In the genomic region with DNA sequence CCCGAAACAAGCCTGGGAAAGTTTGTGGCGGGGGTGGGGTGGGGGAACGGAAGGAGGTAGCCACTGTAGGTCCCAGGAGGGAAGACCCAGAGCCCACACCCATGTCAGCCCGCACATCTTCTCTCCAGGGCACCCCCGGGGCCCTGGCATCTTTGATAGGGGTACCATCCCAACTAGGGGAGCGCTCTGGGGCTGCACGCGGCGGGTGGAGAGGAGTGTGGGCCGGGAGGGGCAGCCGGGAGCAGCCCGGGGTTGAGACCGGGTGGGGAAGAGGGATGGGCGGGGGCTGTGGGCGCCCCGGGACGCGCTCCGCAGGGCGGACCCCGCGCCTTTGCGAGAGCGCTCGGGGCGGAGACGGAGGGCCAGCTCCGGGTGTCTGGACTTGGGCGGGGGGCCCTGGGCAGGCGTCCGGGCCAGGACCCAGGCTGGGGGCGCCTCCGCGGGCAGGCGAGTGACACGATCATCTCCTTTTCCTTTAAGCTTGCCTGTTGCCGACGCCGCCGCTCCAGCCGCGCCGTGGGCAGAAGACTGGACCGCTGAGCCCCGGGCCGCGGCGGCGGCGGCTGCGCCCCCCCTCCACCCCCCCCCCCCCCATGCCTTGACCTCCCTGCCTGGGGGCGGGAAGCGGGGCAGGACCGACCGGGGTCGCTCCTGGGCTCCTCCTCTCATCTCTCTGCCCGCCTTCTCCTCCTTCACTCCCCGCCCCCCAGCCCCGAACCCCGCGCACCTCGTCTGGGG, we compare ENCODE assay signal across 8 mouse cellular contexts. TPM values are rescaled to one million over a fixed set of nuclear protein-coding genes. Genes with fewer than 3 reads are reported as not detected.
A peak's percentile ranks its signal among the peaks of the same experiment; 100 is the strongest.
DNase-seq lines count a peak whose midpoint lies in the region; ATAC-seq and TF ChIP-seq lines count a peak whose summit lies in the region.

No protein-coding gene starts in this region.

- TF ChIP-seq CTCF in kidney, postnatal 0 days (IDR thresholded peaks at IDR 0.05; ENCODE audit: low read depth): no peak

- ATAC-seq in embryonic facial prominence, embryonic 13.5 days (ENCODE audit: insufficient number of reproducible peaks, insufficient read depth, low FRiP score, low TSS enrichment, low read depth): peak; percentile 80
- peak; percentile 70 for ATAC-seq in heart, embryonic 13.5 days (ENCODE audit: extremely low read depth, insufficient number of reproducible peaks, low FRiP score, low TSS enrichment)
- peak; percentile 62 for ATAC-seq in kidney, postnatal 0 days (replicated peaks; ENCODE audit: low FRiP score, low read depth)
- peak; percentile 78 for ATAC-seq in stomach, embryonic 14.5 days (ENCODE audit: insufficient number of reproducible peaks, insufficient read depth, low FRiP score, low read depth)

- WGBS in embryonic facial prominence, embryonic 13.5 days: under 1% methylated on average over 34 of the region's 62 CpGs
- WGBS in heart, embryonic 13.5 days: under 1% methylated on average over 11 of the region's 62 CpGs
- WGBS in kidney, postnatal 0 days: under 1% methylated on average over 32 of the region's 62 CpGs
- 2% methylated on average over 43 of the region's 62 CpGs for WGBS in stomach, embryonic 14.5 days

- H3K4me3 ChIP-seq in embryonic facial prominence, embryonic 13.5 days: peak overlapping the region; percentile 78
- peak overlapping the region; percentile 82 for H3K4me3 ChIP-seq in heart, embryonic 13.5 days
- peak overlapping the region; percentile 80 for H3K4me3 ChIP-seq in kidney, postnatal 0 days (replicated peaks; ENCODE audit: low read depth, low read length)
- peak overlapping the region; percentile 68 for H3K4me3 ChIP-seq in stomach, embryonic 14.5 days (ENCODE audit: low read depth, low read length)

- peaks cover 37% of the 10 kb centered on the region for H3K4me1 ChIP-seq in embryonic facial prominence, embryonic 13.5 days
- peaks cover 17% of the 10 kb centered on the region for H3K4me1 ChIP-seq in heart, embryonic 13.5 days
- peaks cover 6% of the 10 kb centered on the region; the same call in 1 of the 2 replicates for H3K4me1 ChIP-seq in kidney, postnatal 0 days (replicated peaks; ENCODE audit: insufficient read depth, low read length)
- H3K4me1 ChIP-seq in stomach, embryonic 14.5 days (ENCODE audit: control insufficient read depth, insufficient read depth, low read length): peaks cover 14% of the 10 kb centered on the region; the same call in 1 of the 2 replicates

- no peaks in the 10 kb centered on the region for H3K9me3 ChIP-seq in embryonic facial prominence, embryonic 13.5 days
- H3K9me3 ChIP-seq in heart, embryonic 13.5 days: no peaks in the 10 kb centered on the region
- no peaks in the 10 kb centered on the region for H3K9me3 ChIP-seq in kidney, postnatal 0 days (replicated peaks; ENCODE audit: low read length)
- H3K9me3 ChIP-seq in stomach, embryonic 14.5 days (ENCODE audit: control insufficient read depth, low read depth, low read length): no peaks in the 10 kb centered on the region

- H3K9ac ChIP-seq in embryonic facial prominence, embryonic 13.5 days: peak overlapping the region; percentile 85
- H3K9ac ChIP-seq in heart, embryonic 13.5 days: peak overlapping the region; percentile 85
- H3K9ac ChIP-seq in kidney, postnatal 0 days (ENCODE audit: low read depth, low read length): peak overlapping the region; percentile 62
- peak overlapping the region; percentile 60 for H3K9ac ChIP-seq in stomach, embryonic 14.5 days (replicated peaks; ENCODE audit: low read depth, low read length)

- H3K36me3 ChIP-seq in embryonic facial prominence, embryonic 13.5 days: no peaks in the 10 kb centered on the region
- no peaks in the 10 kb centered on the region for H3K36me3 ChIP-seq in heart, embryonic 13.5 days
- H3K36me3 ChIP-seq in kidney, postnatal 0 days (ENCODE audit: insufficient read depth, low read length): no peaks in the 10 kb centered on the region
- H3K36me3 ChIP-seq in stomach, embryonic 14.5 days (ENCODE audit: control insufficient read depth, insufficient read depth, low read length): no peaks in the 10 kb centered on the region

- peak overlapping the region; percentile 98 for H3K4me2 ChIP-seq in embryonic facial prominence, embryonic 13.5 days
- H3K4me2 ChIP-seq in heart, embryonic 13.5 days: peak overlapping the region; percentile 100
- H3K4me2 ChIP-seq in kidney, postnatal 0 days (ENCODE audit: low read length): peak overlapping the region; percentile 100
- peak overlapping the region; percentile 83 for H3K4me2 ChIP-seq in stomach, embryonic 14.5 days (replicated peaks; ENCODE audit: low read depth, low read length)

- DNase-seq in ES-CJ7 (ENCODE audit: low read depth, low spot score): peak; percentile 36
- peak; percentile 76 for DNase-seq in adrenal gland, adult 2 months
- DNase-seq in kidney, postnatal 0 days (ENCODE audit: low spot score): peak; percentile 68
- DNase-seq in lung, postnatal 4 days: peak; percentile 68 to 83
- DNase-seq in left cerebral cortex, adult 9 months (ENCODE audit: low spot score in 2 of 2): no peak

- peaks cover 46% of the 10 kb centered on the region for H3K27me3 ChIP-seq in embryonic facial prominence, embryonic 13.5 days
- peaks cover 66% of the 10 kb centered on the region for H3K27me3 ChIP-seq in heart, embryonic 13.5 days (replicated peaks)
- H3K27me3 ChIP-seq in kidney, postnatal 0 days (ENCODE audit: insufficient read depth, low read length): peaks cover 40% of the 10 kb centered on the region
- H3K27me3 ChIP-seq in stomach, embryonic 14.5 days (ENCODE audit: control insufficient read depth, insufficient read depth, low read length): 0 out of 2 replicates have a peak, but pooled peaks cover 3% of the 10 kb centered on the region

- H3K27ac ChIP-seq in embryonic facial prominence, embryonic 13.5 days: peak overlapping the region; percentile 87
- peak overlapping the region; percentile 73 for H3K27ac ChIP-seq in heart, embryonic 13.5 days (replicated peaks)
- H3K27ac ChIP-seq in kidney, postnatal 0 days: peak overlapping the region; percentile 83
- peak overlapping the region; percentile 95 for H3K27ac ChIP-seq in stomach, embryonic 14.5 days (ENCODE audit: low read length)

RNA-seq across cellular contexts. Expression of a gene that starts 0.6 kb away (rescaled TPM):
- total RNA-seq in adrenal gland, adult 2 months (2021): 1 to 10 TPM; 4.2 to 4.7 TPM
- polyA plus RNA-seq in adrenal gland, adult 2 months (2012; rRNA removed): 1.9 and 2.8 TPM in 2 replicates
- 10.9 and 11.0 TPM in 2 replicates for polyA plus RNA-seq in embryonic facial prominence, embryonic 13.5 days (2015; fragmentation: Nextera tagmentation; extraction: Ambion mirVana)
- polyA plus RNA-seq in heart, embryonic 13.5 days (2015; fragmentation: Nextera tagmentation; extraction: Ambion mirVana): 2.7 TPM in 2 replicates
- 4.5 and 5.3 TPM in 2 replicates for polyA plus RNA-seq in kidney, postnatal 0 days (2015; fragmentation: Nextera tagmentation; extraction: Ambion mirVana)
- polyA plus RNA-seq in stomach, embryonic 14.5 days (2014; fragmentation: Nextera tagmentation; extraction: Ambion mirVana): 21.6 and 23.3 TPM in 2 replicates

Comparison
In these comparisons a context has a peak if more than half of its experiments do, and no peak if none do; other contexts are left out.
1. DNase-seq: peak in ES-CJ7 (single experiment), adrenal gland, adult 2 months (single experiment), kidney, postnatal 0 days (single experiment) and lung, postnatal 4 days (2 of 2); none in left cerebral cortex, adult 9 months (0 of 2).
2. Peak in every context shown above with its lines, with median percentiles within 50 percentile points of each other: ATAC-seq, H3K27ac ChIP-seq, H3K4me2 ChIP-seq, H3K4me3 ChIP-seq and H3K9ac ChIP-seq.